Mouse (Mus musculus) bone marrow, adult 2 months (tissue): ENCODE results near the gene Dgcr6. TPM values are rescaled to one million over a fixed set of nuclear protein-coding genes. Genes with fewer than 3 reads are reported as not detected.

Experiments
- H3K27ac ChIP-seq: fragments of 200-500 bp; 2 replicates; pipeline ENCODE4 v1.5.1; 2012; ENCODE audit warnings: low read depth, mild to moderate bottlenecking, control low read depth, inconsistent platforms, low read length; ENCODE audit not compliant: control insufficient read depth, poor library complexity, insufficient read depth
- H3K4me1 ChIP-seq: fragments of 200-500 bp; 2 replicates; pipeline ENCODE4 v1.6.1; 2011; ENCODE audit warnings: low read length; ENCODE audit not compliant: control insufficient read depth, insufficient read depth
- H3K4me3 ChIP-seq: fragments of 200-500 bp; replicated peaks from 2 replicates; pipeline ENCODE3; 2011; ENCODE audit warnings: mild to moderate bottlenecking, low read depth, low read length, control low read depth; ENCODE audit not compliant: control insufficient read depth
- CTCF ChIP-seq: fragments of 200-500 bp; IDR thresholded peaks from 2 replicates; pipeline ENCODE4 v1.5.1; 2011; ENCODE audit warnings: low read length, control low read depth; ENCODE audit not compliant: control insufficient read depth, insufficient read depth
- POLR2A ChIP-seq: fragments of 200-500 bp; IDR thresholded peaks from 2 replicates; pipeline ENCODE4 v1.6.1; 2011; ENCODE audit warnings: low read depth, mild to moderate bottlenecking, control low read depth, low read length, borderline replicate concordance; ENCODE audit not compliant: control insufficient read depth
- WGBS: fragments of 180-500 bp; shearing (Covaris S2); methylation state at CpG from one replicate; pipeline ENCODE4 v1.1.7; 2018; 5-methylcytosine and 5-hydroxymethylcytosine counted together
- polyA plus RNA-seq: library from polyadenylated mRNA; stranded (reverse); fragments of >200 nt; gene quantifications from 2 replicates; pipeline ENCODE4 v1.2.4, GENCODE M21; 2011; ENCODE audit warnings: low replicate concordance; ENCODE audit not compliant: missing spikeins, insufficient read depth, insufficient read length

Dgcr6 gene
- polyA plus RNA-seq, 1 experiment: 71.5 TPM

GRCm38 (mm10) chr16:18058331-18058731, 5.7 kb downstream of the Dgcr6 start:
- Histone ChIP-seq H3K27ac (no peak overlapping the region), H3K4me1 (no peaks in the 10 kb centered on the region), H3K4me3 (no peak overlapping the region)
- TF ChIP-seq CTCF (no peak), POLR2A (no peak)
- 85% methylated on average over 6 of the region's 6 CpGs for WGBS

- no peak overlapping the region for H3K27ac ChIP-seq
- no peak overlapping the region for H3K4me3 ChIP-seq
- 9% methylated on average over 10 of the region's 10 CpGs for WGBS
- TF ChIP-seq POLR2A: no peak
- no peak for TF ChIP-seq CTCF
- no peaks in the 10 kb centered on the region for H3K4me1 ChIP-seq
Measured at GRCm38 (mm10) chr16:18059243-18059642, 6.6 kb downstream of the Dgcr6 start.

GRCm38 (mm10) chr16:18061201-18061600, 8.5 kb downstream of the Dgcr6 start:
- no peak overlapping the region for H3K27ac ChIP-seq
- H3K4me3 ChIP-seq: no peak overlapping the region
- no peaks in the 10 kb centered on the region for H3K4me1 ChIP-seq
- TF ChIP-seq CTCF: no peak
- TF ChIP-seq POLR2A: no peak
- 81% methylated on average over 11 of the region's 11 CpGs for WGBS

DNA sequence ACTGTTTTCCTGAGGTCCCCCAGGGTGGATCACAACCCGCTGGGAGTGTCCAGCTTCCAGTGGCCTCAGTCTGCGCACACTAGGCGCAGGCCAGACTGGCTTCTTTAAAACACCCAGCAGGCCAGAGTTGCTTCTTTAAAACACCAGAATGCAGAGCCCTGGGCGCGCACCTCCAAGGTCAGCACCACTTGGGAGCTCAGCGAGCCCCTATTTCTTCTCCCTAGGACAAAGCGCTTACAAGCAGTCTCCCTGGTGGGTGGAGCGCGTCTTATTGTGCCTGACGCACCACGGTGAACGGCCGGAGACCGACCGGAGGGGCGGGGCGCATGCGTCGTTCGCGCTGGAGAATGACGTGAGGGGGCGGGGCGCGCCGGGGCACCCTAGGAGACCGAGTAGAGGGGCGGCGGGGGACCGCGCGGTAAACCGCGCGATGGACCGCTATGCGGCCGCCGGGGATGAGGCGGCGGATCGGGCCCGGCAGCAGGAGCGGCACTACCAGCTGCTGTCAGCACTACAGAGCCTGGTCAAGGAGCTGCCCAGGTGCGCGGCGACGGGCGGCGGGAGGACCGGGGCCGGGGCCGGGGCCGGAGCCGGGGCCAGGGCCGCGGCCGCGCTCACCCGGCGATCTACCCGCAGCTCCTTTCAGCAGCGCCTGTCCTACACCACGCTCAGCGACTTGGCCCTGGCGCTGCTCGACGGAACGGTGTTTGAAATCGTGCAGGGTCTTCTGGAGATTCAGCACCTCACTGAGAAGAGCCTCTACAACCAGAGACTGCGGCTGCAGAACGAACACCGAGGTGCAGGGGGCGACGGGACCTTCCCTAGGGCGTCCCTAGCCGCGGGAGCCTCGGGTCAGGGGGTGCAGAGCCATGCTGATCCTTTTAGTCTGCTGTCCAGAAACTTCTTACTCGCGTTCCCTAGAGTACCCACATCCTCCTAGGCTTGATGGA, 13.7 kb downstream of the Dgcr6 start:
- WGBS: under 1% methylated on average over 81 of the region's 81 CpGs
- TF ChIP-seq POLR2A (0 out of 2 replicates have a peak, but pooled peaks have one; percentile 52), CTCF (no peak)
- H3K27ac ChIP-seq: no peak overlapping the region
- H3K4me1 ChIP-seq: no peaks in the 10 kb centered on the region
- peak overlapping the region; percentile 69 for H3K4me3 ChIP-seq

- no peak overlapping the region for H3K4me3 ChIP-seq
- 75% methylated on average over 8 of the region's 8 CpGs for WGBS
- peaks cover 3% of the 10 kb centered on the region; the same call in 1 of the 2 replicates for H3K4me1 ChIP-seq
- no peak for TF ChIP-seq POLR2A
- TF ChIP-seq CTCF: no peak
- no peak overlapping the region for H3K27ac ChIP-seq
Measured at GRCm38 (mm10) chr16:18068653-18069376, 16.2 kb downstream of the Dgcr6 start.

GRCm38 (mm10) chr16:18070798-18071197, 18.1 kb downstream of the Dgcr6 start:
- peaks cover 6% of the 10 kb centered on the region; the same call in 1 of the 2 replicates for H3K4me1 ChIP-seq
- H3K27ac ChIP-seq: no peak overlapping the region
- WGBS: 77% methylated on average over 5 of the region's 5 CpGs
- no peak for TF ChIP-seq POLR2A
- TF ChIP-seq CTCF: no peak
- H3K4me3 ChIP-seq: no peak overlapping the region

DNA sequence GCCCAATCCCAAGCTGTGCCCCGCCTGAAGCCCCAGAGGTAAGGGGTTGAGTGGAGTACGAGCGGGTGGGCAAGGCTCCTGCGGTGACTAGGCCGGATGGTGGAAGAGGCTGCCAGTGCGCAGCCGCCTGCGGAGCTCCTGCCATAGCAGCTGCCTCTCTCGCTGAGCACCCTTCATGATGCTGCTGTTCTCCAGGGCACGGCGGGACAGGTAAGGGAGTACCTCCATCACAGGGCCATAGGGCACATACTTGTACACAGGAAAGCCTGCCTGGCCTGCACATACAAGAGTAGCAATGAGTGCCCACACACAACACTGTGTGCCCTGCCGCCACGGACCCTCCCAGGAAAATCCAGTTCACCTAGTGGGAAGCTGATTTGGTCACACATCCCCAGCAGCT, 19.4 kb downstream of the Dgcr6 start:
- TF ChIP-seq CTCF: no peak
- TF ChIP-seq POLR2A: no peak
- H3K4me3 ChIP-seq: no peak overlapping the region
- H3K4me1 ChIP-seq: peaks cover 6% of the 10 kb centered on the region; the same call in 1 of the 2 replicates
- WGBS: 91% methylated on average over 13 of the region's 13 CpGs
- H3K27ac ChIP-seq: no peak overlapping the region
